Mouse (Mus musculus) CH12.LX (cell line): ENCODE results near the gene Hoxc10. TPM values are rescaled to one million over a fixed set of nuclear protein-coding genes. Genes with fewer than 3 reads are reported as not detected.

Experiments
- DNase-seq: peaks from one replicate; pipeline ENCODE4 v3.0.0-alpha.2; 2013; ENCODE audit errors: extremely low read depth
- H3K27ac ChIP-seq: 2 replicates; pipeline ENCODE4 v1.5.1; 2012; ENCODE audit warnings: low read depth, mild to moderate bottlenecking, control low read depth, moderate library complexity; ENCODE audit not compliant: insufficient read depth
- H3K27me3 ChIP-seq: replicated peaks from 2 replicates; pipeline ENCODE3; 2012; ENCODE audit warnings: inconsistent platforms
- H3K36me3 ChIP-seq, 2 experiments: replicated peaks in 1 of 2; 2 replicates each; pipeline versions ENCODE3 to v1.6.1; 2012; ENCODE audit warnings: inconsistent platforms in 1 of 2, low read length in 1 of 2, mild to moderate bottlenecking in 1 of 2, mixed read lengths in 1 of 2, moderate library complexity in 1 of 2; ENCODE audit not compliant: control insufficient read depth in 1 of 2, insufficient read depth in 1 of 2
- H3K4me1 ChIP-seq, 2 experiments: 2 replicates each; pipeline ENCODE4 v1.6.1; 2012; ENCODE audit warnings: inconsistent platforms in 1 of 2, moderate library complexity in 1 of 2; ENCODE audit not compliant: insufficient read depth in 2 of 2, control insufficient read depth in 1 of 2
- H3K4me2 ChIP-seq: 2 replicates; pipeline ENCODE4 v1.6.1; 2012; ENCODE audit warnings: low read depth, mild to moderate bottlenecking, control low read depth; ENCODE audit not compliant: poor library complexity, insufficient read depth, severe bottlenecking
- H3K4me3 ChIP-seq, 3 experiments: fragments of 150-350 bp in 1 of 3; sonication (generic) in 1 of 3; replicated peaks in 1 of 3; 2 replicates each; pipeline versions ENCODE3 to v1.5.1; 2011 to 2012; ENCODE audit warnings: low read depth in 2 of 3, low read length in 2 of 3, mild to moderate bottlenecking in 2 of 3, moderate library complexity in 2 of 3, control low read depth in 1 of 3, improper control_type of control experiment in 1 of 3, inconsistent platforms in 1 of 3, mixed read lengths in 1 of 3; ENCODE audit not compliant: poor library complexity in 1 of 3
- H3K79me2 ChIP-seq: replicated peaks from 2 replicates; pipeline ENCODE4 v1.6.1; 2012; ENCODE audit warnings: mild to moderate bottlenecking, moderate library complexity; ENCODE audit not compliant: control insufficient read depth, poor library complexity, insufficient read depth, severe bottlenecking; ENCODE audit errors: extremely low read depth
- H3K9ac ChIP-seq: 2 replicates; pipeline ENCODE4 v1.6.1; 2012; ENCODE audit warnings: low read depth, mild to moderate bottlenecking, control low read depth, moderate library complexity; ENCODE audit not compliant: insufficient read depth
- H3K9me3 ChIP-seq: replicated peaks from 2 replicates; pipeline ENCODE3; 2012; ENCODE audit warnings: low read length, inconsistent platforms, mixed read lengths
- BHLHE40 ChIP-seq: IDR thresholded peaks from 2 replicates; pipeline ENCODE4 v1.6.1; 2011; ENCODE audit warnings: mild to moderate bottlenecking, low read depth, low read length, improper control_type of control experiment
- CHD1 ChIP-seq: IDR thresholded peaks from 2 replicates; pipeline ENCODE4 v1.6.1; 2012; ENCODE audit warnings: low read depth, low read length, improper control_type of control experiment, inconsistent platforms
- ELF1 ChIP-seq: IDR thresholded peaks from 2 replicates; pipeline ENCODE4 v1.6.1; 2014; ENCODE audit warnings: low read depth, mild to moderate bottlenecking, inconsistent platforms, low read length, improper control_type of control experiment
- ETS1 ChIP-seq: conservative IDR thresholded peaks from 2 replicates; pipeline ENCODE4 v1.6.1; 2012; ENCODE audit warnings: low read depth, mild to moderate bottlenecking, inconsistent platforms, low read length, improper control_type of control experiment, moderate library complexity
- HCFC1 ChIP-seq: IDR thresholded peaks from 2 replicates; pipeline ENCODE4 v1.6.1; 2012; ENCODE audit warnings: low read depth, mild to moderate bottlenecking, inconsistent platforms, low read length, improper control_type of control experiment
- IRF4 ChIP-seq: IDR thresholded peaks from 2 replicates; pipeline ENCODE4 v1.6.1; 2014; ENCODE audit warnings: low read depth, mild to moderate bottlenecking, inconsistent platforms, low read length, improper control_type of control experiment
- JUN ChIP-seq: IDR thresholded peaks from 2 replicates; pipeline ENCODE4 v1.6.1; 2011; ENCODE audit warnings: low read depth, mild to moderate bottlenecking, low read length, improper control_type of control experiment, moderate library complexity; ENCODE audit not compliant: insufficient read depth
- JUND ChIP-seq: conservative IDR thresholded peaks from 2 replicates; pipeline ENCODE4 v1.6.1; 2011; ENCODE audit warnings: low read depth, low read length, improper control_type of control experiment
- MAX ChIP-seq: IDR thresholded peaks from 2 replicates; pipeline ENCODE4 v1.6.1; 2011; ENCODE audit warnings: low read length, improper control_type of control experiment
- MYC ChIP-seq: IDR thresholded peaks from 2 replicates; pipeline ENCODE4 v1.6.1; 2011; ENCODE audit warnings: low read depth, mild to moderate bottlenecking, improper control_type of control experiment, low read length
- NELFE ChIP-seq: IDR thresholded peaks from 2 replicates; pipeline ENCODE4 v1.6.1; 2011; ENCODE audit warnings: low read depth, low read length, improper control_type of control experiment
- NRF1 ChIP-seq: IDR thresholded peaks from 2 replicates; pipeline ENCODE4 v1.6.1; 2014; ENCODE audit warnings: low read depth, mild to moderate bottlenecking, inconsistent platforms, low read length, improper control_type of control experiment, moderate library complexity
- PAX5 ChIP-seq: IDR thresholded peaks from 2 replicates; pipeline ENCODE4 v1.6.1; 2012; ENCODE audit warnings: low read length, inconsistent platforms, mixed read lengths
- POLR2A ChIP-seq: IDR thresholded peaks from 2 replicates; pipeline ENCODE4 v1.6.1; 2011; ENCODE audit warnings: low read depth, mild to moderate bottlenecking, improper control_type of control experiment, low read length
- POLR2AphosphoS2 ChIP-seq: IDR thresholded peaks from 2 replicates; pipeline ENCODE4 v1.6.1; 2011; ENCODE audit warnings: low read depth, low read length, improper control_type of control experiment
- RCOR1 ChIP-seq: conservative IDR thresholded peaks from 2 replicates; pipeline ENCODE4 v1.6.1; 2012; ENCODE audit warnings: low read depth, mild to moderate bottlenecking, inconsistent platforms, low read length, improper control_type of control experiment
- SIN3A ChIP-seq: IDR thresholded peaks from 2 replicates; pipeline ENCODE4 v1.6.1; 2012; ENCODE audit warnings: low read length, improper control_type of control experiment, inconsistent platforms
- SMC3 ChIP-seq: IDR thresholded peaks from 2 replicates; pipeline ENCODE4 v1.6.1; 2011; ENCODE audit warnings: low read depth, low read length, improper control_type of control experiment
- TBP ChIP-seq: conservative IDR thresholded peaks from 2 replicates; pipeline ENCODE4 v1.6.1; 2011; ENCODE audit warnings: low read depth, low read length, improper control_type of control experiment
- TCF12 ChIP-seq: IDR thresholded peaks from 2 replicates; pipeline ENCODE4 v1.6.1; 2014; ENCODE audit warnings: low read depth, mild to moderate bottlenecking, inconsistent platforms, low read length, improper control_type of control experiment
- UBTF ChIP-seq: IDR thresholded peaks from 2 replicates; pipeline ENCODE4 v1.6.1; 2012; ENCODE audit warnings: low read depth, mild to moderate bottlenecking, inconsistent platforms, low read length, improper control_type of control experiment, moderate library complexity
- USF1 ChIP-seq: IDR thresholded peaks from 2 replicates; pipeline ENCODE4 v1.6.1; 2014; ENCODE audit warnings: low read depth, mild to moderate bottlenecking, inconsistent platforms, low read length, improper control_type of control experiment
- ZC3H11A ChIP-seq: IDR thresholded peaks from 2 replicates; pipeline ENCODE4 v1.6.1; 2012; ENCODE audit warnings: low read depth, mild to moderate bottlenecking, inconsistent platforms, low read length, improper control_type of control experiment
- ZMIZ1 ChIP-seq: IDR thresholded peaks from 2 replicates; pipeline ENCODE4 v1.6.1; 2012; ENCODE audit warnings: low read depth, mild to moderate bottlenecking, inconsistent platforms, low read length, improper control_type of control experiment
- ZNF384 ChIP-seq: IDR thresholded peaks from 2 replicates; pipeline ENCODE4 v1.6.1; 2012; ENCODE audit warnings: low read depth, low read length, improper control_type of control experiment, inconsistent platforms
- dilution Hi-C: fragments of 300-500 bp; cut with MboI; formaldehyde crosslinking; loops from 2 replicates; pipeline ENCODE4 v1.14.3; 2020; ENCODE audit warnings: low sequenced_read_pairs; ENCODE audit not compliant: extremely low pct_unique_long_range_greater_than_20kb, extremely low pct_ligation_motif_present
- in situ Hi-C: fragments of 300-500 bp; cut with MboI; formaldehyde crosslinking; loops from 3 replicates; pipeline ENCODE4 v1.14.3; 2019; ENCODE audit warnings: low sequenced_read_pairs, low pct_ligation_motif_present, low pct_unique_long_range_greater_than_20kb, mixed read lengths
- polyA plus RNA-seq: library from polyadenylated mRNA; unstranded; fragments of >175 nt; gene quantifications from 2 replicates; pipeline ENCODE4 v1.2.1, GENCODE M21; 2012; ENCODE audit warnings: low read depth; ENCODE audit not compliant: insufficient read length
- total RNA-seq, 2 experiments: library from RNA; depleted of rRNA; stranded (reverse); fragments of 300-350 nt in 1 of 2; fragments of >200 nt in 1 of 2; gene quantifications; 2 replicates each; pipeline ENCODE4 v1.2.3; 2012 to 2014

Gene Hoxc10
- total and polyA plus RNA-seq, 3 experiments, result 0.11 TPM; not detected in 2

- Histone ChIP-seq H3K4me3 (no peak overlapping the region), H3K36me3 (no peaks in the 10 kb centered on the region)
Observed at GRCm38 (mm10) chr15:102942739-102943467, 23.7 kb upstream of the Hoxc10 start.

GRCm38 (mm10) chr15:102943468-102943813, 23.2 kb upstream of the Hoxc10 start:
- dilution Hi-C loops, result no loop called here
- H3K4me3 ChIP-seq, result no peak overlapping the region

More at GRCm38 (mm10) chr15:102942739-102943467, 23.7 kb upstream of the Hoxc10 start:
- in situ Hi-C loops (no loop called here), dilution Hi-C loops (no loop called here)
- no peak for DNase-seq
- no peak overlapping the region for H3K4me2 ChIP-seq
- TF ChIP-seq SMC3, result no peak
- no peak for TF ChIP-seq ZMIZ1
- no peak for TF ChIP-seq NRF1
- no peak for TF ChIP-seq UBTF
- no peak for TF ChIP-seq TCF12
- no peak for TF ChIP-seq POLR2A
- no peak for TF ChIP-seq HCFC1
- no peak for TF ChIP-seq RCOR1
- TF ChIP-seq PAX5, result no peak
- no peak for TF ChIP-seq NELFE
- TF ChIP-seq USF1, result no peak
- TF ChIP-seq JUND, result no peak
- TF ChIP-seq ZC3H11A, result no peak
- no peak for TF ChIP-seq JUN
- no peak for TF ChIP-seq TBP
- no peak overlapping the region for H3K9ac ChIP-seq
- H3K4me1 ChIP-seq, result no peaks in the 10 kb centered on the region
- no peak overlapping the region for H3K27ac ChIP-seq
- no peaks in the 10 kb centered on the region for H3K79me2 ChIP-seq
- peaks cover 4% of the 10 kb centered on the region for H3K9me3 ChIP-seq
- peaks cover 97% of the 10 kb centered on the region for H3K27me3 ChIP-seq

More at GRCm38 (mm10) chr15:102943468-102943813, 23.2 kb upstream of the Hoxc10 start:
- Histone ChIP-seq H3K36me3 (no peaks in the 10 kb centered on the region), H3K27me3 (peaks cover 97% of the 10 kb centered on the region), H3K27ac (no peak overlapping the region), H3K4me1 (no peaks in the 10 kb centered on the region), H3K9me3 (no peaks in the 10 kb centered on the region), H3K4me2 (no peak overlapping the region), H3K9ac (no peak overlapping the region), H3K79me2 (no peaks in the 10 kb centered on the region)
- TF ChIP-seq ELF1 (no peak), JUND (no peak), ZC3H11A (no peak), BHLHE40 (no peak), MYC (no peak), TBP (no peak), PAX5 (no peak), JUN (no peak), ZNF384 (no peak), CHD1 (no peak), ZMIZ1 (no peak), SIN3A (no peak), IRF4 (no peak), NRF1 (no peak), MAX (no peak), POLR2AphosphoS2 (no peak), ETS1 (no peak)
- DNase-seq, result no peak
- in situ Hi-C loops, result no loop called here
